Mouse (Mus musculus) MEL (cell line): ENCODE data around the gene Lamb1. TPM values are rescaled to one million over a fixed set of nuclear protein-coding genes. Genes with fewer than 3 reads are reported as not detected.

ENCODE experiments used
- DNase-seq: peaks from one replicate; pipeline ENCODE4 v3.0.0; 2011; ENCODE audit warnings: low read depth, low spot score
- H3K27ac ChIP-seq: 2 replicates; pipeline ENCODE4 v1.5.1; 2012; ENCODE audit warnings: low read depth, mild to moderate bottlenecking, control low read depth, low read length, moderate library complexity; ENCODE audit not compliant: control insufficient read depth
- H3K27me3 ChIP-seq, 2 experiments: fragments of 150-350 bp in 1 of 2; sonication (generic) in 1 of 2; 2 replicates each; pipeline ENCODE4 v1.6.1; 2012; ENCODE audit warnings: low read length in 2 of 2, mild to moderate bottlenecking in 2 of 2, improper control_type of control experiment in 1 of 2, moderate library complexity in 1 of 2; ENCODE audit not compliant: insufficient read depth in 2 of 2, control insufficient read depth in 1 of 2
- H3K36me3 ChIP-seq, 2 experiments: 2 replicates each; pipeline ENCODE4 v1.6.1; 2012 to 2014; ENCODE audit warnings: low read length in 2 of 2, improper control_type of control experiment in 1 of 2, inconsistent platforms in 1 of 2, mild to moderate bottlenecking in 1 of 2; ENCODE audit not compliant: insufficient read depth in 2 of 2, control insufficient read depth in 1 of 2
- H3K4me1 ChIP-seq, 2 experiments: fragments of 150-350 bp in 1 of 2; sonication (generic) in 1 of 2; 2 replicates each; pipeline ENCODE4 v1.6.1; 2012; ENCODE audit warnings: low read length in 2 of 2, improper control_type of control experiment in 1 of 2, mild to moderate bottlenecking in 1 of 2; ENCODE audit not compliant: insufficient read depth in 2 of 2, control insufficient read depth in 1 of 2
- H3K4me3 ChIP-seq, 2 experiments: fragments of 150-350 bp in 1 of 2; sonication (generic) in 1 of 2; 2 replicates each; pipeline ENCODE4 v1.5.1; 2012; ENCODE audit warnings: low read depth in 2 of 2, low read length in 2 of 2, mild to moderate bottlenecking in 2 of 2, moderate library complexity in 2 of 2, control low read depth in 1 of 2, improper control_type of control experiment in 1 of 2; ENCODE audit not compliant: control insufficient read depth in 1 of 2, insufficient read depth in 1 of 2
- H3K79me2 ChIP-seq: 2 replicates; pipeline ENCODE4 v1.6.1; 2012; ENCODE audit warnings: mild to moderate bottlenecking, low read length, moderate library complexity; ENCODE audit not compliant: control insufficient read depth, poor library complexity, insufficient read depth
- H3K9ac ChIP-seq: 2 replicates; pipeline ENCODE4 v1.6.1; 2012; ENCODE audit warnings: low read depth, mild to moderate bottlenecking, control low read depth, low read length, moderate library complexity; ENCODE audit not compliant: control insufficient read depth, poor library complexity, severe bottlenecking
- H3K9me3 ChIP-seq: fragments of 150-350 bp; sonication (generic); replicated peaks from 2 replicates; pipeline ENCODE4 v1.6.1; 2012; ENCODE audit warnings: mild to moderate bottlenecking, low read length, improper control_type of control experiment, moderate library complexity; ENCODE audit not compliant: insufficient read depth
- BHLHE40 ChIP-seq: IDR thresholded peaks from 2 replicates; pipeline ENCODE4 v1.6.1; 2012; ENCODE audit warnings: low read depth, mild to moderate bottlenecking, inconsistent platforms, low read length, improper control_type of control experiment, borderline replicate concordance
- CHD2 ChIP-seq: IDR thresholded peaks from 2 replicates; pipeline ENCODE4 v1.6.1; 2011; ENCODE audit warnings: low read length, improper control_type of control experiment
- CTCF ChIP-seq, 3 experiments: IDR thresholded peaks in 2 of 3; conservative IDR thresholded peaks in 1 of 3; 2 replicates each; pipeline ENCODE4 v1.5.1; 2011 to 2012; ENCODE audit warnings: low read length in 3 of 3, low read depth in 2 of 3, mild to moderate bottlenecking in 2 of 3, improper control_type of control experiment in 1 of 3, inconsistent platforms in 1 of 3, mixed read lengths in 1 of 3, moderate library complexity in 1 of 3; ENCODE audit not compliant: control insufficient read depth in 1 of 3, insufficient read depth in 1 of 3, poor library complexity in 1 of 3, severe bottlenecking in 1 of 3
- ELF1 ChIP-seq: IDR thresholded peaks from 2 replicates; pipeline ENCODE4 v1.6.1; 2014; ENCODE audit warnings: low read depth, mild to moderate bottlenecking, inconsistent platforms, low read length, improper control_type of control experiment, moderate library complexity
- EP300 ChIP-seq, 2 experiments: IDR thresholded peaks; 2 replicates each; pipeline ENCODE4 v1.6.1; 2011; ENCODE audit warnings: improper control_type of control experiment in 2 of 2, low read length in 2 of 2, low read depth in 1 of 2, mild to moderate bottlenecking in 1 of 2
- ETS1 ChIP-seq: IDR thresholded peaks from 2 replicates; pipeline ENCODE4 v1.6.1; 2012; ENCODE audit warnings: low read depth, mild to moderate bottlenecking, inconsistent platforms, low read length, improper control_type of control experiment, moderate library complexity
- HCFC1 ChIP-seq: IDR thresholded peaks from 2 replicates; pipeline ENCODE4 v1.6.1; 2012; ENCODE audit warnings: low read depth, mild to moderate bottlenecking, inconsistent platforms, low read length, improper control_type of control experiment, moderate library complexity
- MAZ ChIP-seq: IDR thresholded peaks from 2 replicates; pipeline ENCODE4 v1.6.1; 2012; ENCODE audit warnings: low read depth, mild to moderate bottlenecking, inconsistent platforms, low read length, improper control_type of control experiment
- MEF2A ChIP-seq: IDR thresholded peaks from 2 replicates; pipeline ENCODE4 v1.6.1; 2014; ENCODE audit warnings: low read depth, mild to moderate bottlenecking, inconsistent platforms, low read length, improper control_type of control experiment; ENCODE audit not compliant: poor library complexity, insufficient replicate concordance, severe bottlenecking; ENCODE audit errors: extremely low read depth
- MYB ChIP-seq: IDR thresholded peaks from 2 replicates; pipeline ENCODE4 v1.6.1; 2011; ENCODE audit warnings: mild to moderate bottlenecking, low read depth, low read length, improper control_type of control experiment
- NELFE ChIP-seq: IDR thresholded peaks from 2 replicates; pipeline ENCODE4 v1.6.1; 2011; ENCODE audit warnings: low read depth, low read length, improper control_type of control experiment
- POLR2A ChIP-seq, 2 experiments: IDR thresholded peaks; 2 replicates each; pipeline ENCODE4 v1.6.1; 2011 to 2012; ENCODE audit warnings: low read length in 2 of 2, mild to moderate bottlenecking in 2 of 2, control low read depth in 1 of 2, improper control_type of control experiment in 1 of 2, low read depth in 1 of 2, moderate library complexity in 1 of 2; ENCODE audit not compliant: control insufficient read depth in 1 of 2, insufficient read depth in 1 of 2, poor library complexity in 1 of 2
- RAD21 ChIP-seq: IDR thresholded peaks from 2 replicates; pipeline ENCODE4 v1.6.1; 2011; ENCODE audit warnings: mild to moderate bottlenecking, low read depth, low read length, improper control_type of control experiment
- SIN3A ChIP-seq: IDR thresholded peaks from 2 replicates; pipeline ENCODE4 v1.6.1; 2012; ENCODE audit warnings: low read length, improper control_type of control experiment, inconsistent platforms
- SMC3 ChIP-seq: IDR thresholded peaks from 2 replicates; pipeline ENCODE4 v1.6.1; 2011; ENCODE audit warnings: low read depth, low read length, improper control_type of control experiment
- UBTF ChIP-seq: IDR thresholded peaks from 2 replicates; pipeline ENCODE4 v1.6.1; 2012; ENCODE audit warnings: low read depth, mild to moderate bottlenecking, inconsistent platforms, low read length, improper control_type of control experiment, moderate library complexity, borderline replicate concordance; ENCODE audit not compliant: insufficient read depth
- USF2 ChIP-seq, 2 experiments: IDR thresholded peaks; 2 replicates each; pipeline ENCODE4 v1.6.1; 2011 to 2012; ENCODE audit warnings: improper control_type of control experiment in 2 of 2, low read length in 2 of 2, borderline replicate concordance in 1 of 2, inconsistent platforms in 1 of 2, low read depth in 1 of 2, mild to moderate bottlenecking in 1 of 2; ENCODE audit not compliant: insufficient read depth in 1 of 2
- ZC3H11A ChIP-seq: IDR thresholded peaks from 2 replicates; pipeline ENCODE4 v1.6.1; 2012; ENCODE audit warnings: low read depth, mild to moderate bottlenecking, inconsistent platforms, low read length, improper control_type of control experiment
- ZKSCAN1 ChIP-seq: IDR thresholded peaks from 2 replicates; pipeline ENCODE4 v1.6.1; 2012; ENCODE audit warnings: low read depth, mild to moderate bottlenecking, inconsistent platforms, low read length, improper control_type of control experiment, moderate library complexity
- ZNF384 ChIP-seq: IDR thresholded peaks from 2 replicates; pipeline ENCODE4 v1.6.1; 2012; ENCODE audit warnings: low read depth, mild to moderate bottlenecking, inconsistent platforms, low read length, improper control_type of control experiment
- polyA plus RNA-seq, 2 experiments: library from polyadenylated mRNA; stranded (reverse) in 1 of 2; unstranded in 1 of 2; fragments of >175 nt in 1 of 2; fragments of >200 nt in 1 of 2; gene quantifications; 2 replicates each; pipeline versions ENCODE4 v1.2.1 to v1.2.4; 2012; ENCODE audit warnings: low replicate concordance in 2 of 2, low read depth in 1 of 2; ENCODE audit not compliant: insufficient read length in 2 of 2, insufficient read depth in 1 of 2, missing spikeins in 1 of 2
- total RNA-seq: library from RNA; depleted of rRNA; stranded (reverse); fragments of 300-350 nt; gene quantifications from 2 replicates; pipeline ENCODE4 v1.2.3, GENCODE M21; 2012

Lamb1 gene
- total and polyA plus RNA-seq, 3 experiments = 0.03 TPM; not detected in 2

DNA sequence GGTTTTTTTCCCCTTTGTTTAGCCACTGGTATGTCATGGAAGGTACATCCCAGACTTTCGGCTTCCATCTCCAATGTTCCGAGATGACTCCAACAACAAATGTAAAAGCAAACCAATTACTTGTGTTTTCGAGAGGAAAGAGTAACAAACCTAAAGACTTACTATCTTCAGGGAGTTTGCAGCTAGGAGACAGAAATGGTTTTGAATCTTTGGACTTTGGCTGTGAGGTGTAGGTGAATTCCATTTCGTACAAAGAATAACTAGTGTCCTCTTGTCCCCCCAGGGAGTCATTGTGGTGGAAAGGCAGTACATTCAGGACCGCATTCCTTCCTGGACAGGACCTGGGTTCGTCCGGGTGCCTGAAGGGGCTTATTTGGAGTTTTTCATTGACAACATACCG lies 33.5 kb downstream of the Lamb1 start:
- DNase-seq = no peak
- Histone ChIP-seq H3K27me3 (no peaks in the 10 kb centered on the region; a peak in 1 of 4 replicates), H3K9me3 (no peaks in the 10 kb centered on the region), H3K4me1 (no peaks in the 10 kb centered on the region), H3K9ac (no peak overlapping the region), H3K79me2 (no peaks in the 10 kb centered on the region), H3K4me3 (no peak overlapping the region), H3K36me3 (no peaks in the 10 kb centered on the region), H3K27ac (no peak overlapping the region)
- TF ChIP-seq MEF2A = no peak

GRCm38 (mm10) chr12:31299126-31299525 lies 34.1 kb downstream of the Lamb1 start:
- H3K9me3 ChIP-seq = no peaks in the 10 kb centered on the region
- H3K27ac ChIP-seq = no peak overlapping the region
- H3K9ac ChIP-seq = no peak overlapping the region
- no peaks in the 10 kb centered on the region for H3K36me3 ChIP-seq
- no peaks in the 10 kb centered on the region for H3K4me1 ChIP-seq
- H3K27me3 ChIP-seq = no peaks in the 10 kb centered on the region; a peak in 1 of 4 replicates
- TF ChIP-seq ELF1 (no peak), CTCF (IDR thresholded peaks at IDR 0.05 in 2 of 3, conservative IDR thresholded peaks at IDR 0.05 in 1 of 3; ENCODE audit: control insufficient read depth in 1 of 3, insufficient read depth in 1 of 3, low read depth in 2 of 3, low read length in 3 of 3, poor library complexity in 1 of 3, severe bottlenecking in 1 of 3) (no peak), ZC3H11A (no peak), ZKSCAN1 (no peak), SMC3 (no peak), SIN3A (no peak), BHLHE40 (no peak), NELFE (no peak), USF2 (IDR thresholded peaks at IDR 0.05; ENCODE audit: borderline replicate concordance in 1 of 2, insufficient read depth in 1 of 2, low read depth in 1 of 2, low read length in 2 of 2) (no peak), HCFC1 (no peak), RAD21 (no peak), MEF2A (no peak)
- TF ChIP-seq, all 39 proteins: peak for 0
- no peak overlapping the region for H3K4me3 ChIP-seq
- DNase-seq = no peak
- no peaks in the 10 kb centered on the region for H3K79me2 ChIP-seq

- Histone ChIP-seq H3K4me1 (no peaks in the 10 kb centered on the region), H3K9me3 (no peaks in the 10 kb centered on the region), H3K4me3 (no peak overlapping the region), H3K9ac (no peak overlapping the region), H3K27me3 (no peaks in the 10 kb centered on the region), H3K36me3 (no peaks in the 10 kb centered on the region), H3K79me2 (no peaks in the 10 kb centered on the region), H3K27ac (no peak overlapping the region)
- no peak for TF ChIP-seq UBTF
- TF ChIP-seq ETS1 = no peak
- no peak for TF ChIP-seq MAZ
- TF ChIP-seq ZNF384 = no peak
- no peak for TF ChIP-seq MYB
- no peak for TF ChIP-seq CHD2
- no peak for TF ChIP-seq POLR2A (IDR thresholded peaks at IDR 0.05; ENCODE audit: control insufficient read depth in 1 of 2, insufficient read depth in 1 of 2, low read depth in 1 of 2, low read length in 2 of 2, poor library complexity in 1 of 2)
- TF ChIP-seq EP300 (IDR thresholded peaks at IDR 0.05; ENCODE audit: low read depth in 1 of 2, low read length in 2 of 2) = no peak
- DNase-seq = no peak
These were observed 34.7 kb downstream of the Lamb1 start for GRCm38 (mm10) chr12:31299676-31300197.
